Mouse (Mus musculus): ENCODE measurements at regions not wholly inside any gene's neighbourhood (a gene's known extent, or its start where the extent isn't known, plus 50 kb on each side); places are given as distances from the start of the nearest gene placed in this dataset.

DNA sequence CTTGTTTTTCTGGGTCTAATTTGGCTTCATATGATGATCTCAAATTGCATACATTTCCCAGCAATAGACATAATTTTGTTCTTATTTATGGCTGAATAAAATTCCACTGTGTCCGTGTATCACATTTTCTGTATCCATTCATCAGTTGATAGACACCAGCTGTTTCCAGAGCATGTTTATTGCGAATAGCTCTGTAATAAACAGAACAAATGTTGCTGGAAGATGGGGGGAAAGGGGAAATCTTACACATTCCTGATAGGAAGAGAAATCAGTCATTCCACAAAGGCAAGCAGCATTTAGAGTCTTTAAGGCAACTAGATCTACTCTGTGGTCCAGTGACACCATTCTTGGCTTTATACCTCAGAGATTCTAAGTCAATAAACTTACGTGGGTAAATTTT, 311.3 kb upstream of the Dph6 start:
- Histone ChIP-seq H3K4me1 (replicated peaks; ENCODE audit: low read depth, low read length) (no peaks in the 10 kb centered on the region), H3K27me3 (ENCODE audit: insufficient read depth, low read length) (no peaks in the 10 kb centered on the region), H3K9me3 (ENCODE audit: low read length) (no peaks in the 10 kb centered on the region), H3K36me3 (ENCODE audit: insufficient read depth, low read length) (no peaks in the 10 kb centered on the region), H3K4me3 (replicated peaks; ENCODE audit: low read length) (no peak overlapping the region)
- TF ChIP-seq POU5F1 (IDR thresholded peaks at IDR 0.05; ENCODE audit: borderline replicate concordance, low read length) (no peak), CTCF (conservative IDR thresholded peaks at IDR 0.05; ENCODE audit: low read length) (no peak)

DNA sequence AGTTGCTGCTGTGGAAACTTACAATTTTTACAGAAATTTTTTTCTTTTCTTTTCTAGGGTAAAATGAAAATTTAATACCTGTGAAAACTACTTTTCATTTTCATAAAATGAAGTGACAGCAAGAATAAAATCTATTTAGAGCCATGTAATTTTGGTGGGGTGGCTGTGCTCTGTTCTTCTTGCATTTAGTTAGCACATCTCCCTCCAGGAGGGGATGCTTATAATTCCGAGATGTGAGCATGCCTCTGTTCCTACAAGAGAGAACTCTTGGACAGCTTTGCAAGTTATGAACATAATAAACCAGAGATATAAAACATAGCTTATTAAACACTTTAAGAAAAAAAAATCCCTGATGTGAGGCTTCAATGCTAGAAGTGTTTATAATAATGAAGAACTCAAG, 313.9 kb upstream of the Dph6 start:
- no peaks in the 10 kb centered on the region for H3K9me3 ChIP-seq (ENCODE audit: low read length)
- H3K36me3 ChIP-seq (ENCODE audit: insufficient read depth, low read length): no peaks in the 10 kb centered on the region
- no peak for TF ChIP-seq NANOG (IDR thresholded peaks at IDR 0.05; ENCODE audit: borderline replicate concordance, low read length)
- TF ChIP-seq CTCF (conservative IDR thresholded peaks at IDR 0.05; ENCODE audit: low read length): no peak
- TF ChIP-seq POU5F1 (IDR thresholded peaks at IDR 0.05; ENCODE audit: borderline replicate concordance, low read length): no peak
- H3K4me1 ChIP-seq (replicated peaks; ENCODE audit: low read depth, low read length): no peaks in the 10 kb centered on the region
- no peaks in the 10 kb centered on the region for H3K27me3 ChIP-seq (ENCODE audit: insufficient read depth, low read length)
- H3K4me3 ChIP-seq (replicated peaks; ENCODE audit: low read length): no peak overlapping the region

DNA sequence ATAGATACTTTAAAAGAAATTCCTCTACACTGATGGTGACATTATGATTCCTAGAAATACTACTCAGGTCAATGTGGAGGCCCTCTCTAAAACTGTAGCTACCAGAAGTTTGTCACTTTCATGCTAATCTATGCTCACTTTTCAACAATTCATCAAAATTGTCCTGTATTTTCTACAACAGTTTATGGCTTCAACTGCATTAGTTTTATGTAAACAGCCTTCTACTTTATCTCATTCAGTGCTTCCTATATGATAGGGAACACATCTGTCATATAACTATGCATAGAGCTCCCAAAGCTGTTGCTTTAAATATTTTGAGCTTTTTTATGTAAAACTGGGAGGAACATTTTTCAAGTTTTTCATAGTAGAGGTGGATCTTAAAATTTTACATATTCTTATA, 338.7 kb upstream of the Dph6 start:
- TF ChIP-seq CTCF (conservative IDR thresholded peaks at IDR 0.05; ENCODE audit: low read length): no peak
- TF ChIP-seq NANOG (IDR thresholded peaks at IDR 0.05; ENCODE audit: borderline replicate concordance, low read length): no peak
- TF ChIP-seq POU5F1 (IDR thresholded peaks at IDR 0.05; ENCODE audit: borderline replicate concordance, low read length): no peak
- H3K4me1 ChIP-seq (replicated peaks; ENCODE audit: low read depth, low read length): no peaks in the 10 kb centered on the region
- no peak overlapping the region for H3K4me3 ChIP-seq (replicated peaks; ENCODE audit: low read length)
- no peaks in the 10 kb centered on the region for H3K36me3 ChIP-seq (ENCODE audit: insufficient read depth, low read length)
- H3K9me3 ChIP-seq (ENCODE audit: low read length): no peaks in the 10 kb centered on the region
- no peaks in the 10 kb centered on the region for H3K27me3 ChIP-seq (ENCODE audit: insufficient read depth, low read length)

DNA sequence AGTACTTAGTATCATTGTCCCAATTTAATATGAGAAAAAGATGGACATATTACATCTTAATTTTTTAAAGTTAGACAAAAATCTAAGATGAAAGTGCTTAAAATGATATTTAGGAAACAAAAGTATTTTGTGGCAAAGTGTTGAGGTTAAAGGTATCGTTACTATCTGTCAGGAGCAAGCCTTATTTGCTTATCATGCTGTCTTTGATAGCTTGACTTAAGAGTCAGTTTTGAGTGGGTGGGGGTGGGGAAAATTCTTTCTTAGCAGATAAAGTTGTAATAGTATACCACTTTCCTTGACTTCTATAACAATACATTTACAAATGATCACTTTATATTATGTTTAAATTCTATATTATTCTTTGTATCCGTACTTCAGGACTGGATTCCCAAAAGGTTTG, 339.1 kb upstream of the Dph6 start:
- Histone ChIP-seq H3K4me1 (replicated peaks; ENCODE audit: low read depth, low read length) (no peaks in the 10 kb centered on the region), H3K9me3 (ENCODE audit: low read length) (no peaks in the 10 kb centered on the region)
- no peak for TF ChIP-seq CTCF (conservative IDR thresholded peaks at IDR 0.05; ENCODE audit: low read length)
- no peak for TF ChIP-seq NANOG (IDR thresholded peaks at IDR 0.05; ENCODE audit: borderline replicate concordance, low read length)
- TF ChIP-seq POU5F1 (IDR thresholded peaks at IDR 0.05; ENCODE audit: borderline replicate concordance, low read length): no peak

DNA sequence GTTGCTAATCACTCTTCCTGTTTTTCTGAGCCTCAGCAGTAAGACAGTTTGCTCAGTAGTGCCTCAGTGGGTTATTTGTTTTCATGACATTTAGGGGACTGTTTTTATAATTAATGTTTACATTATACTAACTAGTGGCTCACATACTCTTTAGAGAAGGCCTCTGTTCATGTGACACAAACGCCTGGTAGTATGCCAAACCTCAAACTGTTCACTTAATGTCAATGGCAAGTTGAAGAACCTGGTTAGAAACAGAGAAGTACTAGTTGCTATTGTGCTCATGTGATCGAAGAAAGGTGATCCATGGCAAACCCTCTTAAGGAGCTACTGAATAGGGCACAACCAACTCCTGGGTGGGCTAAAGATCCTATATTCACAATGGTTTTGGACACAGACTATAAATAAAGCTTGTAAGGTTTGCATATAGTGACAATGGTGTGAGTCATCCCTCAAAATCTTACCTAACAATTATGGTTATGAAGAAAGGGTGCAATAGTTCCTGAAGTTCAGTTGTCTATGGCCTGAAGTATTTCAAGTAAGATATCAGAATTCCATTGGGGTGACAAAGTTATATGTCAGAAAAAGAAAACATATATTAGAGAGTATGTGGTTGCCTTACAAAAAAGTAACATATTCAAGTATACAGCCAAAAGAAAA, 340.1 kb upstream of the Dph6 start:
- no peaks in the 10 kb centered on the region for H3K27me3 ChIP-seq (ENCODE audit: insufficient read depth, low read length)
- no peaks in the 10 kb centered on the region for H3K4me1 ChIP-seq (replicated peaks; ENCODE audit: low read depth, low read length)
- H3K36me3 ChIP-seq (ENCODE audit: insufficient read depth, low read length): no peaks in the 10 kb centered on the region
- H3K9me3 ChIP-seq (ENCODE audit: low read length): no peaks in the 10 kb centered on the region
- H3K4me3 ChIP-seq (replicated peaks; ENCODE audit: low read length): no peak overlapping the region
- TF ChIP-seq CTCF (conservative IDR thresholded peaks at IDR 0.05; ENCODE audit: low read length) (no peak), POU5F1 (IDR thresholded peaks at IDR 0.05; ENCODE audit: borderline replicate concordance, low read length) (no peak), NANOG (IDR thresholded peaks at IDR 0.05; ENCODE audit: borderline replicate concordance, low read length) (no peak)

More for the DNA sequence above, 339.1 kb upstream of the Dph6 start:
- Histone ChIP-seq H3K4me3 (replicated peaks; ENCODE audit: low read length) (no peak overlapping the region), H3K36me3 (ENCODE audit: insufficient read depth, low read length) (no peaks in the 10 kb centered on the region), H3K27me3 (ENCODE audit: insufficient read depth, low read length) (no peaks in the 10 kb centered on the region)

GRCm38 (mm10) chr2:115013916-115014315, 359.2 kb upstream of the Dph6 start:
- Histone ChIP-seq H3K27me3 (ENCODE audit: insufficient read depth, low read length) (no peaks in the 10 kb centered on the region), H3K9me3 (ENCODE audit: low read length) (no peaks in the 10 kb centered on the region), H3K4me3 (replicated peaks; ENCODE audit: low read length) (no peak overlapping the region), H3K4me1 (replicated peaks; ENCODE audit: low read depth, low read length) (no peaks in the 10 kb centered on the region), H3K36me3 (ENCODE audit: insufficient read depth, low read length) (no peaks in the 10 kb centered on the region)
- no peak for TF ChIP-seq NANOG (IDR thresholded peaks at IDR 0.05; ENCODE audit: borderline replicate concordance, low read length)
- TF ChIP-seq POU5F1 (IDR thresholded peaks at IDR 0.05; ENCODE audit: borderline replicate concordance, low read length): no peak
- no peak for TF ChIP-seq CTCF (conservative IDR thresholded peaks at IDR 0.05; ENCODE audit: low read length)

DNA sequence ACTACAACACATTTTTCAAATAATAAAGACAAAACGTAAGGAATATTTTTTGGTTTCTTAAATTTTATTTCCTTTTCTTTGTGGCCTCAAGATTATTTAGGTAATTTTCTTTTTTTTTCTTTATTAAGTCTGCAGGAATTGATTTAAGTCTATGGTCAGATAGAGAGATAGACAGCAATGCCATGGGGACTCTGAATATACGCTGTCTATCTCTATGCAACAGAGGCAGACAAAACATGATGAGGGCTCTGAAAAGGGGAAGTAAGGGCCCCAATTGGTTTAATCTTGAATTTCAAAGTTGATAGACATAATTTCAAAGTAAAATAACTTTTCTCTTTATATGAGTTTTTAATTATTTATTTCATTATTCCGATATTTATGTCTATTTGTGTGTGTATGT, 372.0 kb upstream of the Dph6 start:
- Histone ChIP-seq H3K27me3 (ENCODE audit: insufficient read depth, low read length) (no peaks in the 10 kb centered on the region), H3K4me1 (replicated peaks; ENCODE audit: low read depth, low read length) (no peaks in the 10 kb centered on the region), H3K36me3 (ENCODE audit: insufficient read depth, low read length) (no peaks in the 10 kb centered on the region), H3K9me3 (ENCODE audit: low read length) (no peaks in the 10 kb centered on the region), H3K4me3 (replicated peaks; ENCODE audit: low read length) (no peak overlapping the region)
- TF ChIP-seq CTCF (conservative IDR thresholded peaks at IDR 0.05; ENCODE audit: low read length) (no peak), NANOG (IDR thresholded peaks at IDR 0.05; ENCODE audit: borderline replicate concordance, low read length) (no peak), POU5F1 (IDR thresholded peaks at IDR 0.05; ENCODE audit: borderline replicate concordance, low read length) (no peak)

DNA sequence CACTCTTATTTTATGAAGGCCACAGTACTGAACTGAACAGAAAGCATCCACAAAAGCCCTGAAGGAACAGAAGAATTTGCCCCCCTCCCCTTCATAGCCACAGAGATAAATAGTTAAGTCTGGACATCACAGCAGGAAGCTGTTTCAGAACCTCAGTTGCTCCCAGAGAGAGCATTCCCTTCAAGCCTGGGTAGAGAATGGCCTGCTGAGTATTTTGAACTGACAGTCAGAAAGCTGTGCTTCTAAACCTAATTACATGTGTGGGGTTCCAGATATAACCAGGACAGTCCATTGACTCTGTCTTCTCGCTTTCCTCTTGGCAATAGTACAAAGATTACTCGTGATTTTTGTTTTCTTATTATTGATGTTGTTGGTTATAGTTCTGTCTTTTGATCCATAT, 376.4 kb upstream of the Dph6 start:
- H3K27me3 ChIP-seq (ENCODE audit: insufficient read depth, low read length): no peaks in the 10 kb centered on the region
- H3K9me3 ChIP-seq (ENCODE audit: low read length): no peaks in the 10 kb centered on the region
- H3K4me3 ChIP-seq (replicated peaks; ENCODE audit: low read length): no peak overlapping the region
- H3K4me1 ChIP-seq (replicated peaks; ENCODE audit: low read depth, low read length): no peaks in the 10 kb centered on the region
- TF ChIP-seq NANOG (IDR thresholded peaks at IDR 0.05; ENCODE audit: borderline replicate concordance, low read length) (no peak), POU5F1 (IDR thresholded peaks at IDR 0.05; ENCODE audit: borderline replicate concordance, low read length) (no peak)
- no peaks in the 10 kb centered on the region for H3K36me3 ChIP-seq (ENCODE audit: insufficient read depth, low read length)

DNA sequence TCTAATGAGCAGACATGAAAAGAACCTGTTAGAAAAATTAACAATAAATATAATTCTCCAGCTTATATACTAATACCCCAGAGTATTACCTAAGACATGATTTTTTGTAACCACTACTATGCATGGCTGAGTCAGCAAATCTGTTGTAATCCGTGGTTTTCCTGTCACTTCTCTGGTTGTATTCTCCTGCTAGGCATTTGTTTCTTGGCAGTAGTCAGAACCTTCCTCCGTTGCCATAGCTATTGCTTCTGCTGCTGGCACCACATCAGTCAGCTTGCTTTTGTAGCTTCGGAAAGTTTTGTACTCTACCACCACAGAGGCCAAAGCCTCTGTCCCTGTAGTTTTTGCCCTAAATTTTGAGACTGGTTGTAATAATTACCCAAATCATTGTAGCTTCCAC, 381.4 kb upstream of the Dph6 start:
- Histone ChIP-seq H3K4me1 (replicated peaks; ENCODE audit: low read depth, low read length) (no peaks in the 10 kb centered on the region), H3K27me3 (ENCODE audit: insufficient read depth, low read length) (no peaks in the 10 kb centered on the region), H3K36me3 (ENCODE audit: insufficient read depth, low read length) (no peaks in the 10 kb centered on the region), H3K4me3 (replicated peaks; ENCODE audit: low read length) (no peak overlapping the region), H3K9me3 (ENCODE audit: low read length) (no peaks in the 10 kb centered on the region)
- TF ChIP-seq POU5F1 (IDR thresholded peaks at IDR 0.05; ENCODE audit: borderline replicate concordance, low read length) (no peak), CTCF (conservative IDR thresholded peaks at IDR 0.05; ENCODE audit: low read length) (no peak), NANOG (IDR thresholded peaks at IDR 0.05; ENCODE audit: borderline replicate concordance, low read length) (no peak)
